Mouse (Mus musculus) hindbrain, embryonic 14.5 days (tissue): ENCODE measurements around the gene P2ry6. TPM values are rescaled to one million over a fixed set of nuclear protein-coding genes. Genes with fewer than 3 reads are reported as not detected.

Source experiments
- ATAC-seq: fragments of 200-750 bp; cut with Nextera tagmentation; 2 replicates; pipeline ENCODE4 v1.8.0; 2017; ENCODE audit warnings: moderate number of reproducible peaks, mild to moderate bottlenecking, moderate TSS enrichment, moderate library complexity; ENCODE audit not compliant: low FRiP score
- DNase-seq: peaks from one replicate; pipeline ENCODE4 v3.0.0-alpha.2; 2015; ENCODE audit warnings: low spot score
- H3K27ac ChIP-seq: fragments of 300-500 bp; sonication (generic); 2 replicates; pipeline ENCODE4 v1.5.1; 2014; ENCODE audit warnings: mild to moderate bottlenecking, moderate library complexity
- H3K27me3 ChIP-seq: fragments of 300-500 bp; sonication (generic); 2 replicates; pipeline ENCODE4 v1.6.1; 2014; ENCODE audit warnings: mild to moderate bottlenecking, low read length, mixed read lengths; ENCODE audit not compliant: control insufficient read depth, insufficient read depth
- H3K36me3 ChIP-seq: fragments of 300-500 bp; sonication (generic); replicated peaks from 2 replicates; pipeline ENCODE4 v1.6.1; 2014; ENCODE audit not compliant: control insufficient read depth, insufficient read depth
- H3K4me1 ChIP-seq: fragments of 300-500 bp; sonication (generic); replicated peaks from 2 replicates; pipeline ENCODE4 v1.6.1; 2014; ENCODE audit warnings: antibody characterized with exemption, low read length, mixed read lengths; ENCODE audit not compliant: control insufficient read depth, insufficient read depth
- H3K4me2 ChIP-seq: fragments of 300-500 bp; sonication (generic); replicated peaks from 2 replicates; pipeline ENCODE4 v1.6.1; 2014; ENCODE audit warnings: mild to moderate bottlenecking, moderate library complexity
- H3K4me3 ChIP-seq: fragments of 300-500 bp; sonication (generic); replicated peaks from 2 replicates; pipeline ENCODE4 v1.5.1; 2014; ENCODE audit warnings: mild to moderate bottlenecking, low read length
- H3K9ac ChIP-seq: fragments of 300-500 bp; sonication (generic); 2 replicates; pipeline ENCODE4 v1.6.1; 2014
- H3K9me3 ChIP-seq: fragments of 300-500 bp; sonication (generic); 2 replicates; pipeline ENCODE4 v1.6.1; 2016; ENCODE audit warnings: low read length; ENCODE audit not compliant: control insufficient read depth
- WGBS: fragments of 180-500 bp; shearing (Covaris S2); extraction: QIAGEN DNeasy Blood & Tissue Kit; methylation state at CpG from one replicate; pipeline ENCODE4 v1.1.7; 2014; 5-methylcytosine and 5-hydroxymethylcytosine counted together
- polyA plus RNA-seq: library from polyadenylated mRNA; unstranded; fragments of >200 nt; fragmentation: Nextera tagmentation; extraction: Ambion mirVana; gene quantifications from 2 replicates; pipeline ENCODE4 v1.2.1, GENCODE M21; 2014

P2ry6 gene
- polyA plus RNA-seq, 1 experiment from 2014 or later, result 3.5 TPM

GRCm38 (mm10) chr7:101005119-101005518 is 30.7 kb upstream of the P2ry6 start:
- no peak overlapping the region for H3K4me3 ChIP-seq
- DNase-seq (no peak), ATAC-seq (no peak)
- no peaks in the 10 kb centered on the region for H3K36me3 ChIP-seq
- H3K27ac ChIP-seq, result no peak overlapping the region
- H3K27me3 ChIP-seq, result peaks cover 19% of the 10 kb centered on the region
- 50% methylated on average over 4 of the region's 4 CpGs for WGBS
- no peak overlapping the region for H3K9ac ChIP-seq
- H3K4me2 ChIP-seq, result no peak overlapping the region
- no peaks in the 10 kb centered on the region for H3K4me1 ChIP-seq
- no peaks in the 10 kb centered on the region for H3K9me3 ChIP-seq

- no peaks in the 10 kb centered on the region for H3K9me3 ChIP-seq
- peaks cover 6% of the 10 kb centered on the region; the same call in 1 of the 2 replicates for H3K27me3 ChIP-seq
- H3K9ac ChIP-seq, result no peak overlapping the region
- no peak overlapping the region for H3K4me3 ChIP-seq
- WGBS, result 82% methylated on average over 11 of the region's 11 CpGs
- no peak for ATAC-seq
- no peaks in the 10 kb centered on the region for H3K4me1 ChIP-seq
- no peak for DNase-seq
- no peak overlapping the region for H3K4me2 ChIP-seq
- H3K36me3 ChIP-seq, result no peaks in the 10 kb centered on the region
- H3K27ac ChIP-seq, result no peak overlapping the region
Observed at GRCm38 (mm10) chr7:101003442-101004326, 29.2 kb upstream of the P2ry6 start.

GRCm38 (mm10) chr7:101002274-101002673 is 27.8 kb upstream of the P2ry6 start:
- ATAC-seq, result no peak
- 66% methylated on average over 6 of the region's 6 CpGs for whole genome bisulfite sequencing

DNA sequence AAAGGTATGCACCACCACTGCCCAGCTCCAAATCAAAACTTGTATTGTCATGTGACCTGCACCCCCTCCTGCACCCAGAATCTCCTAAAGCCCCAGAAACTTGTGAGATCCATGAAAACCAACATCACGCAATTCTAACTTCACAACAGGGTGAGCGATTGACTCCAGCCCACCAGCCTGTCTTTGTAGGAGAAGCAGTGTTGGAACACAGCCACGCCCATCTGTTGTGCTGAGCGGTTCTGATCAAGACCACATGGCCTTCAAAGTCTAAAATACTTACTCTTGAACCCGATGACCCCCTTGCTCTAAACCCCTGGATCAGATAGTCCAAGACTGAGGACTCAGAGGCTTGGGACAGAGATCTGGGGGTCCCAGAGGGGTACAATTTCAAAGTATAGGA is 25.2 kb upstream of the P2ry6 start:
- no peak for ATAC-seq
- Histone ChIP-seq H3K36me3 (no peaks in the 10 kb centered on the region), H3K9ac (no peak overlapping the region), H3K9me3 (no peaks in the 10 kb centered on the region), H3K4me2 (no peak overlapping the region), H3K27me3 (no peaks in the 10 kb centered on the region), H3K27ac (no peak overlapping the region), H3K4me1 (no peaks in the 10 kb centered on the region), H3K4me3 (no peak overlapping the region)
- 86% methylated on average over 5 of the region's 5 CpGs for WGBS
- DNase-seq, result no peak

More at GRCm38 (mm10) chr7:101002274-101002673, 27.8 kb upstream of the P2ry6 start:
- Histone ChIP-seq H3K9me3 (no peaks in the 10 kb centered on the region), H3K4me3 (no peak overlapping the region), H3K27ac (no peak overlapping the region), H3K27me3 (no peaks in the 10 kb centered on the region), H3K36me3 (no peaks in the 10 kb centered on the region), H3K4me2 (no peak overlapping the region), H3K9ac (no peak overlapping the region), H3K4me1 (no peaks in the 10 kb centered on the region)
- DNase-seq, result no peak

DNA sequence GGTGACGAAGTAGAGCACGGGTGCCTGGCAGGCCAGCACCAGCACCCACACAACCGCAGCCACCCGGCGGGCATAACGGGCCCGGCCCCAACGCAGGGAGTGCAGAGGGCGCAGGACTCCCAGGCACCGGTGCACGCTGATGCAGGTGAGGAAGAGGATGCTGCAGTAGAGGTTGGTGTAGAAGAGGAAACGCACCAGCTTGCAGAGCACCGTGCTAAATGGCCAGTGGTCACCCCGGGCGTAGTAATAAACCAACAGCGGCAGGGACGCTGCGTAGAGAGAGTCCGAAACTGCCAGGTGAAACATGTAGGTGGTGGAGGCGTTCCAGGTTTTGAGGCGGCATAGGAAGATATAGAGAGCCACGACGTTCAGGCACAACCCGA is 24.1 kb upstream of the P2ry6 start:
- H3K27ac ChIP-seq, result no peak overlapping the region
- H3K4me1 ChIP-seq, result no peaks in the 10 kb centered on the region
- no peak for ATAC-seq
- H3K9me3 ChIP-seq, result no peaks in the 10 kb centered on the region
- no peaks in the 10 kb centered on the region for H3K36me3 ChIP-seq
- DNase-seq, result no peak
- no peak overlapping the region for H3K4me3 ChIP-seq
- H3K9ac ChIP-seq, result no peak overlapping the region
- H3K27me3 ChIP-seq, result no peaks in the 10 kb centered on the region
- no peak overlapping the region for H3K4me2 ChIP-seq
- 89% methylated on average over 24 of the region's 24 CpGs for WGBS

- DNase-seq (no peak), ATAC-seq (no peak)
- H3K4me1 ChIP-seq, result no peaks in the 10 kb centered on the region
- H3K9me3 ChIP-seq, result no peaks in the 10 kb centered on the region
- no peak overlapping the region for H3K9ac ChIP-seq
- no peak overlapping the region for H3K4me3 ChIP-seq
- no peaks in the 10 kb centered on the region for H3K36me3 ChIP-seq
- H3K4me2 ChIP-seq, result no peak overlapping the region
- WGBS, result 87% methylated on average over 31 of the region's 31 CpGs
- no peaks in the 10 kb centered on the region for H3K27me3 ChIP-seq
- no peak overlapping the region for H3K27ac ChIP-seq
Observed at GRCm38 (mm10) chr7:100997951-100998577, 23.6 kb upstream of the P2ry6 start.

GRCm38 (mm10) chr7:100997215-100997614 is 22.8 kb upstream of the P2ry6 start:
- no peak for ATAC-seq
- no peak overlapping the region for H3K4me3 ChIP-seq
- no peaks in the 10 kb centered on the region for H3K36me3 ChIP-seq
- no peaks in the 10 kb centered on the region for H3K27me3 ChIP-seq
- H3K4me1 ChIP-seq, result no peaks in the 10 kb centered on the region
- no peak overlapping the region for H3K9ac ChIP-seq
- 79% methylated on average over 1 of the region's 1 CpGs for WGBS
- no peak for DNase-seq
- H3K9me3 ChIP-seq, result no peaks in the 10 kb centered on the region
- no peak overlapping the region for H3K27ac ChIP-seq
- H3K4me2 ChIP-seq, result no peak overlapping the region

- ATAC-seq, result no peak
- 88% methylated on average over 3 of the region's 3 CpGs for WGBS
- Histone ChIP-seq H3K27ac (no peak overlapping the region), H3K4me3 (no peak overlapping the region), H3K27me3 (no peaks in the 10 kb centered on the region), H3K4me2 (no peak overlapping the region), H3K4me1 (no peaks in the 10 kb centered on the region), H3K9me3 (no peaks in the 10 kb centered on the region), H3K9ac (no peak overlapping the region), H3K36me3 (no peaks in the 10 kb centered on the region)
- DNase-seq, result no peak
Observed at GRCm38 (mm10) chr7:100995951-100996350, 21.5 kb upstream of the P2ry6 start.

GRCm38 (mm10) chr7:100995260-100995864 is 20.9 kb upstream of the P2ry6 start:
- Histone ChIP-seq H3K9me3 (no peaks in the 10 kb centered on the region), H3K9ac (no peak overlapping the region), H3K36me3 (no peaks in the 10 kb centered on the region), H3K4me1 (no peaks in the 10 kb centered on the region), H3K4me3 (no peak overlapping the region), H3K4me2 (no peak overlapping the region), H3K27ac (no peak overlapping the region), H3K27me3 (no peaks in the 10 kb centered on the region)
- WGBS, result 85% methylated on average over 7 of the region's 7 CpGs
- DNase-seq (no peak), ATAC-seq (no peak)
